Mouse (Mus musculus): ENCODE measurements around the gene Cox19. TPM values are rescaled to one million over a fixed set of nuclear protein-coding genes. Genes with fewer than 3 reads are reported as not detected.
A peak's percentile ranks its signal among the peaks of the same experiment; 100 is the strongest.

The Cox19 gene
- polyA plus RNA-seq, 1 experiment from 2014 or later: 131 TPM

MicroRNAs encoded within 50 kb of the gene (microRNA counts, 519-probe panel; counts per million panel counts)
- microRNA mmu-miR-339-3p: 110 counts per million, percentile 56 among the panel's probes with 10 or more counts
- microRNA mmu-miR-339-5p: 110 counts per million, percentile 56 among the panel's probes with 10 or more counts

Small RNAs within 50 kb of the gene (microRNA-seq; reads per million reads assigned to microRNA genes)
- gene Mir339: 388 reads per million, percentile 67 among the genes with 10 or more reads in this experiment

Other genes starting within 250 kb of the Cox19 start
- gene Prkar1b, start 201.4 kb downstream of the Cox19 start, polyA plus RNA-seq (2015; fragmentation: Nextera tagmentation; extraction: Ambion mirVana): 139 and 148 TPM in 2 replicates
- 2.3 and 3.9 TPM in 2 replicates for gene Dnaaf5, start 201.2 kb downstream of the Cox19 start, polyA plus RNA-seq (2015; fragmentation: Nextera tagmentation; extraction: Ambion mirVana)
- 45.9 and 49.1 TPM in 2 replicates for gene Sun1, start 150.8 kb downstream of the Cox19 start, polyA plus RNA-seq (2015; fragmentation: Nextera tagmentation; extraction: Ambion mirVana)
- 112 and 116 TPM in 2 replicates for gene Get4, start 99.1 kb downstream of the Cox19 start, polyA plus RNA-seq (2015; fragmentation: Nextera tagmentation; extraction: Ambion mirVana)
- 13.8 and 14.5 TPM in 2 replicates for gene Adap1, start 25.8 kb downstream of the Cox19 start, polyA plus RNA-seq (2015; fragmentation: Nextera tagmentation; extraction: Ambion mirVana)
- gene Cyp2w1, start 1.2 kb upstream of the Cox19 start, polyA plus RNA-seq (2015; fragmentation: Nextera tagmentation; extraction: Ambion mirVana): not detected in 2 replicates
- 1.7 TPM in 2 replicates for gene Gpr146, start 26.3 kb upstream of the Cox19 start, polyA plus RNA-seq (2015; fragmentation: Nextera tagmentation; extraction: Ambion mirVana)
- gene C130050O18Rik, start 53.9 kb upstream of the Cox19 start, polyA plus RNA-seq (2015; fragmentation: Nextera tagmentation; extraction: Ambion mirVana): 0.13 TPM in 1 of 2 replicates, not detected in the other
- gene Gper1, start 71.7 kb upstream of the Cox19 start, polyA plus RNA-seq (2015; fragmentation: Nextera tagmentation; extraction: Ambion mirVana): 6.0 and 7.5 TPM in 2 replicates
- 17.3 and 19.5 TPM in 2 replicates for gene 3110082I17Rik, start 109.1 kb upstream of the Cox19 start, polyA plus RNA-seq (2015; fragmentation: Nextera tagmentation; extraction: Ambion mirVana)
- 12.7 and 13.9 TPM in 2 replicates for gene Zfand2a, start 133.1 kb upstream of the Cox19 start, polyA plus RNA-seq (2015; fragmentation: Nextera tagmentation; extraction: Ambion mirVana)
- gene Uncx, start 192.1 kb upstream of the Cox19 start, polyA plus RNA-seq (2015; fragmentation: Nextera tagmentation; extraction: Ambion mirVana): 48.5 and 58.7 TPM in 2 replicates

Data from midbrain, embryonic 13.5 days (tissue).